Mouse (Mus musculus): ENCODE measurements around the gene Olfr127. TPM values are rescaled to one million over a fixed set of nuclear protein-coding genes. Genes with fewer than 3 reads are reported as not detected.
"Not testable (repeated sequence)": the region's sequence is repeated elsewhere in the genome, so short reads cannot be mapped to it uniquely, and the experiment has no call there.

Gene Olfr127
- not detected in 2 replicates for polyA plus RNA-seq (2015; fragmentation: Nextera tagmentation; extraction: Ambion mirVana)

- no peak within 1 kb of the TSS for H3K27ac ChIP-seq
- no peaks in the 10 kb centered on the region for H3K9me3 ChIP-seq (replicated peaks)
- no peak within 1 kb of the TSS for H3K9ac ChIP-seq
- DNase-seq (no peak), ATAC-seq (ENCODE audit: low read depth) (no peak)
- H3K4me3 ChIP-seq (replicated peaks) = no peak within 1 kb of the TSS
- no peaks in the 10 kb centered on the region for H3K4me1 ChIP-seq (replicated peaks)
- H3K4me2 ChIP-seq = no peak within 1 kb of the TSS
- 43% methylated on average over 1 of the region's 1 CpGs for WGBS (ENCODE audit: insufficient replicate concordance)
- no peaks in the 10 kb centered on the region for H3K27me3 ChIP-seq
- H3K36me3 ChIP-seq = no peaks in the 10 kb centered on the region
Observed at GRCm38 (mm10) chr17:37900137-37900536, at the start of gene Olfr127. Olfr127 (plus strand) TSS chr17:37900437.

- 33% methylated on average over 2 of the region's 2 CpGs for WGBS (ENCODE audit: insufficient replicate concordance)
- H3K9me3 ChIP-seq (replicated peaks) = 0 out of 2 replicates have a peak, but pooled peaks cover 3% of the 10 kb centered on the region
- H3K36me3 ChIP-seq = no peaks in the 10 kb centered on the region
- H3K4me1 ChIP-seq (replicated peaks) = no peaks in the 10 kb centered on the region
- DNase-seq (no peak), ATAC-seq (ENCODE audit: low read depth) (no peak)
- no peak overlapping the region for H3K4me2 ChIP-seq
- H3K9ac ChIP-seq = no peak overlapping the region
- no peak overlapping the region for H3K27ac ChIP-seq
- no peaks in the 10 kb centered on the region for H3K27me3 ChIP-seq
- H3K4me3 ChIP-seq (replicated peaks) = no peak overlapping the region
Observed at GRCm38 (mm10) chr17:37863901-37864300, 36.3 kb upstream of the Olfr127 start.

GRCm38 (mm10) chr17:37869676-37870205, 30.5 kb upstream of the Olfr127 start:
- H3K4me3 ChIP-seq (replicated peaks) = no peak overlapping the region
- H3K9ac ChIP-seq = no peak overlapping the region
- H3K4me1 ChIP-seq (replicated peaks) = no peaks in the 10 kb centered on the region
- H3K9me3 ChIP-seq (replicated peaks) = no peaks in the 10 kb centered on the region
- no peak overlapping the region for H3K27ac ChIP-seq
- no peak overlapping the region for H3K4me2 ChIP-seq
- no peaks in the 10 kb centered on the region for H3K36me3 ChIP-seq
- WGBS (ENCODE audit: insufficient replicate concordance) = 24% methylated on average over 8 of the region's 8 CpGs
- no peak for ATAC-seq (ENCODE audit: low read depth)
- H3K27me3 ChIP-seq = no peaks in the 10 kb centered on the region
- DNase-seq = no peak

DNA sequence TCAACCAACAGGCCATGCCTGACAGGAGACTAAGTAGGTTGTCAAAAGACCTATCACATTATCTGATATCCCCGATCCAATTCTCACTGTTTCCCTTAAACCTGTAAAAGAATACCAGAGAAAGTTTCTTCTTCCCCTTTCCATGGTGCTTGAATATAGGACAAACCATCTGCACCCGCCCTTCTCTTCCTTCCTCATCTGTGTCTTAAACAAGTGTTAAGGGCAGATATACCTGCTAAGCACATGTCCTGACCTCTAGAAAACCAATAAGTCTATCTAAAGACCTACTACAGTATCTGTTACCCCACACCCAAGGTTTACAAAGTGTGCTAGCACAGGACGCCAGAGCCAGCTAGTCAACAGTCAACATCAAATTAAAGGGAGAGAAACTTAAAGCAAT, 26.4 kb upstream of the Olfr127 start:
- 47% methylated on average over 3 of the region's 3 CpGs for WGBS (ENCODE audit: insufficient replicate concordance)
- DNase-seq = no peak
- no peaks in the 10 kb centered on the region for H3K4me1 ChIP-seq (replicated peaks)
- no peak overlapping the region for H3K4me2 ChIP-seq
- H3K36me3 ChIP-seq = no peaks in the 10 kb centered on the region
- ATAC-seq (ENCODE audit: low read depth) = no peak
- H3K27me3 ChIP-seq = no peaks in the 10 kb centered on the region
- H3K27ac ChIP-seq = no peak overlapping the region
- no peaks in the 10 kb centered on the region for H3K9me3 ChIP-seq (replicated peaks)
- H3K9ac ChIP-seq = no peak overlapping the region
- no peak overlapping the region for H3K4me3 ChIP-seq (replicated peaks)

GRCm38 (mm10) chr17:37906821-37907220, 6.6 kb downstream of the Olfr127 start:
- H3K36me3 ChIP-seq; H3K27ac ChIP-seq; H3K9ac ChIP-seq; H3K27me3 ChIP-seq; H3K4me3 ChIP-seq (replicated peaks); H3K9me3 ChIP-seq (replicated peaks); DNase-seq; H3K4me1 ChIP-seq (replicated peaks); H3K4me2 ChIP-seq; ATAC-seq (ENCODE audit: low read depth): not testable (repeated sequence)
- WGBS (ENCODE audit: insufficient replicate concordance) = 50% methylated on average over 8 of the region's 8 CpGs

- Histone ChIP-seq H3K27ac (no peak within 1 kb of the TSS), H3K9me3 (replicated peaks) (no peaks in the 10 kb centered on the region), H3K4me2 (no peak within 1 kb of the TSS), H3K4me3 (replicated peaks) (no peak within 1 kb of the TSS), H3K27me3 (no peaks in the 10 kb centered on the region), H3K36me3 (no peaks in the 10 kb centered on the region), H3K9ac (no peak within 1 kb of the TSS), H3K4me1 (replicated peaks) (no peaks in the 10 kb centered on the region)
- DNase-seq (no peak), ATAC-seq (ENCODE audit: low read depth) (no peak)
Observed at GRCm38 (mm10) chr17:37920248-37920647, 20.0 kb downstream of the Olfr127 start, which contains the start of gene Olfr128. Olfr128 (plus strand) TSS chr17:37920548.

DNA sequence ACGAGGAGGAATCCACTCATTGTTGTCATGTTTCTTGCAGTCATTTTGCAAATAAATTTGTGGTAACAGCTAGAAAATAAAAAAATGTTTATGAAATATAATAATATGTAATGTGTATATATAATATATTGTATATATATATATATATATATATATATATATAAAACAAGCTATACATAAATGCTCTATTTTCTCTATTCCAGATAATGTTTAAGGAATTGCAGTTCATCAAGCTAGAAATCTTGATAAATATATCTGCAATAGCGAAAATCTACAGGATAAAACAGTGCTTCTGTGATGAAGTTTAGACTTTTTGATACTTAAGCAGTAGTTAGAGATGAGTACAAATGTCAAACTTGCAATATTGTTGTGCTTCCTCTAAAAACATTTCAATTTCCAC, 52.7 kb downstream of the Olfr127 start, which contains the start of gene Olfr761:
Gene Olfr761, minus strand, starts transcription at position 101 of the 400 bp plus-strand sequence.
- Histone ChIP-seq H3K9ac (no peak within 1 kb of the TSS), H3K36me3 (no peaks in the 10 kb centered on the region), H3K9me3 (replicated peaks) (no peaks in the 10 kb centered on the region), H3K4me3 (replicated peaks) (no peak within 1 kb of the TSS), H3K27me3 (no peaks in the 10 kb centered on the region), H3K4me1 (replicated peaks) (no peaks in the 10 kb centered on the region), H3K4me2 (no peak within 1 kb of the TSS), H3K27ac (no peak within 1 kb of the TSS)
- 41% methylated on average over 2 of the region's 2 CpGs for WGBS (ENCODE audit: insufficient replicate concordance)
- DNase-seq (no peak), ATAC-seq (ENCODE audit: low read depth) (no peak)

Other genes starting within 250 kb of the Olfr127 start
- gene Olfr117, start 236.7 kb upstream of the Olfr127 start, polyA plus RNA-seq (2015; fragmentation: Nextera tagmentation; extraction: Ambion mirVana) = not detected in 2 replicates
- not detected in 2 replicates for gene Olfr118, start 233.4 kb upstream of the Olfr127 start, polyA plus RNA-seq (2015; fragmentation: Nextera tagmentation; extraction: Ambion mirVana)
- not detected in 2 replicates for gene Olfr119, start 203.9 kb upstream of the Olfr127 start, polyA plus RNA-seq (2015; fragmentation: Nextera tagmentation; extraction: Ambion mirVana)
- not detected in 2 replicates for gene Olfr120, start 178.6 kb upstream of the Olfr127 start, polyA plus RNA-seq (2015; fragmentation: Nextera tagmentation; extraction: Ambion mirVana)
- gene Olfr121, start 151.6 kb upstream of the Olfr127 start, polyA plus RNA-seq (2015; fragmentation: Nextera tagmentation; extraction: Ambion mirVana) = not detected in 2 replicates
- gene Olfr122, start 131.8 kb upstream of the Olfr127 start, polyA plus RNA-seq (2015; fragmentation: Nextera tagmentation; extraction: Ambion mirVana) = not detected in 2 replicates
- gene Olfr123, start 106.9 kb upstream of the Olfr127 start, polyA plus RNA-seq (2015; fragmentation: Nextera tagmentation; extraction: Ambion mirVana) = not detected in 2 replicates
- gene Olfr124, start 100.5 kb upstream of the Olfr127 start, polyA plus RNA-seq (2015; fragmentation: Nextera tagmentation; extraction: Ambion mirVana) = not detected in 2 replicates
- not detected in 2 replicates for gene Olfr125, start 67.5 kb upstream of the Olfr127 start, polyA plus RNA-seq (2015; fragmentation: Nextera tagmentation; extraction: Ambion mirVana)
- gene Olfr126, start 53.0 kb upstream of the Olfr127 start, polyA plus RNA-seq (2015; fragmentation: Nextera tagmentation; extraction: Ambion mirVana) = not detected in 2 replicates
- not detected in 2 replicates for gene Olfr128, start 20.1 kb downstream of the Olfr127 start, polyA plus RNA-seq (2015; fragmentation: Nextera tagmentation; extraction: Ambion mirVana)
- gene Olfr761, start 52.6 kb downstream of the Olfr127 start, polyA plus RNA-seq (2015; fragmentation: Nextera tagmentation; extraction: Ambion mirVana) = not detected in 2 replicates
- gene Olfr129, start 159.6 kb downstream of the Olfr127 start, polyA plus RNA-seq (2015; fragmentation: Nextera tagmentation; extraction: Ambion mirVana) = not detected in 2 replicates
- gene Olfr130, start 163.5 kb downstream of the Olfr127 start, polyA plus RNA-seq (2015; fragmentation: Nextera tagmentation; extraction: Ambion mirVana) = not detected in 2 replicates
- gene Olfr131, start 188.3 kb downstream of the Olfr127 start, polyA plus RNA-seq (2015; fragmentation: Nextera tagmentation; extraction: Ambion mirVana) = not detected in 2 replicates
- gene Olfr132, start 234.1 kb downstream of the Olfr127 start, polyA plus RNA-seq (2015; fragmentation: Nextera tagmentation; extraction: Ambion mirVana) = not detected in 2 replicates
- gene Olfr133, start 244.8 kb downstream of the Olfr127 start, polyA plus RNA-seq (2015; fragmentation: Nextera tagmentation; extraction: Ambion mirVana) = not detected in 2 replicates

Data from liver, embryonic 13.5 days (tissue).